Mouse (Mus musculus) spleen, postnatal 4 days (tissue): ENCODE measurements around the gene Fam118a.
"Not testable (repeated sequence)": the region's sequence is repeated elsewhere in the genome, so short reads cannot be mapped to it uniquely, and the experiment has no call there.

Experiments
- DNase-seq, 2 experiments: peaks; one replicate each; pipeline ENCODE4 v3.0.0; 2022; ENCODE audit warnings: low spot score in 2 of 2

The Fam118a gene

GRCm38 (mm10) chr15:85028648-85029047 lies at the start of gene Fam118a:
Gene Fam118a (plus strand): TSS chr15:85028948.
- DNase-seq = not testable (repeated sequence)

- DNase-seq = no peak
Measured at GRCm38 (mm10) chr15:84981609-84982313, 47.0 kb upstream of the Fam118a start.

- no peak for DNase-seq
Measured at GRCm38 (mm10) chr15:84982888-84983287, 45.9 kb upstream of the Fam118a start.

- no peak for DNase-seq
Measured at GRCm38 (mm10) chr15:84983721-84984120, 45.0 kb upstream of the Fam118a start.

- no peak for DNase-seq
Measured at GRCm38 (mm10) chr15:84985516-84986160, 43.1 kb upstream of the Fam118a start.

DNA sequence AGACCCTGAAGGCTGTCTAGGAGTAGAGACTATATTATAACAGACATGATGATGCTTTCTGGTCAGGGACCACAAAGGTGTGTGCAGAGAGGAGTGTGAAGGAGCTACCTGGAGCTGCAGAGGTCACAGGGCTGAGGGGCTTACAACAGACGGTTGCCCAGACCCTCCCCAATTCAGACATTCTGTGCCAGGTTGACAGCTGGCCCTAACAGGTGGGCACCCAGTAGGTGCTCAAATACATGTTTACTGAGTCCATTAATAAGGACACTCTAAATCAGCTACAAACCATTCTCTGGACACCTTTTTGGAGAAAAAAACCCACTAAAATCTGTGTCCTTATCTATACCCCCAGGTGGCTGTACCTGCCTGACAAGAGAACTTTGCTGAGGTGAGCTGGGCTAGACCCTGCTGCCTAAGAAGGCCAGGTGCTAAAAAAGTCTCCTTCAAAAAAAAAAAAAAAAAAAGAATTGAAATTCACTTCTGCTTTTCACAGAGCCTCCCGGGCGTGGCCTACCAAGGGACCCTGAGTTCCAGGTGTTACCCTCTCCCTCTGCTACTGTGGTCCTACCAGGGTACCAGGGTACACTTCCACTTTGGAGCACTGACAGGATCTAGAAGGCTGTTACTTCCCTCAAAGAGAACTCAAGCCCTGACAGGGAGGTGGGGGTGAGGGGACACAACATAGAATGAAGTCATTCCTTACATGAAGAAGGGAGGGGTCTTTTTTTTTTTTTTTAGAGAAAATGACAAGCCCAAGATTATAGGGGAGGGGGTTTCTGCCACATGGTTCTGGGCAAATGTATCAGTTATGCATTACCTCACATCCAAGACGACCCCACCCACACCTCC lies 42.4 kb upstream of the Fam118a start:
- peak in 1 of 2 experiments; percentile 32 for DNase-seq

DNA sequence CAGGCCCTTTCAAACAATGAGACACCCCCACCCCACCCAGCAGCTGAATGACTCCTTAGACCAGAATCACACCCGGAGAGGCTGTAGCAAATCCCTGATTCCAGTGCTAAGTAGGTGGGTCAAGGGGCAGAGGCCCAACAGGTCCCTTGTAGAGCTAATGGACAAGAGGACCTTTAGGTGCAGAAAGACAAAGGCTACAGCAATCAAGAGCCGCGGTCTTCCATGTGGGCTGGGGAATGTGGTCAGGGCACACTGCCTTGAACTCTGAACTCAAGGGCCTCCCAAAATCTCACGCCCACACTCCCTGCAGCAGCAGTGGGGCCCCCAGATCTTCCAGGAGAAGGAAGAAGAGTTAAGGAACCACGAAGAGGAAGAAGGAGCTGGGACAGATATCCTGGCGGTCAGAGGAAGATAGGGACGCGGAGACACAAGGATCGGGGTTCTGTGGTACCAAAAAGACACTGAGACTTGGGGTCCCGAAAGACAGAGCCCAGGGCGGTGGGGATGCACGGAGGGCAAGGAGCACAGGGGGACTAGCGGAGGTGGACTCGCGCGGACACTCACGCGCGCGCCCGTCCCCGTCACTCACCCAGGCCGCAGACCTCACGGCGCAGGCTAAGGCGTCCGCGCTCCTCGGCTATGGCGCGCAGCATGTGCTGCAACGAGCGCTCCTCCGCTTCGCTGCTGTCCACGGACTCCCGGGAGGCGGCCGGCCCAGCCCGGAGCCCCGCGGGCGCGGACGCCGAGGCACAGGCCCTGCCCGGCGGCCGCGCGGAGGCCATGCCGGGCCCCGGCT lies 41.5 kb upstream of the Fam118a start:
- peak; percentile 41 to 77 for DNase-seq

- peak; percentile 87 to 91 for DNase-seq
Measured at GRCm38 (mm10) chr15:84987874-84988825, 40.6 kb upstream of the Fam118a start, which contains the start of gene 5031439G07Rik. Gene 5031439G07Rik (minus strand): TSS chr15:84988551.

DNA sequence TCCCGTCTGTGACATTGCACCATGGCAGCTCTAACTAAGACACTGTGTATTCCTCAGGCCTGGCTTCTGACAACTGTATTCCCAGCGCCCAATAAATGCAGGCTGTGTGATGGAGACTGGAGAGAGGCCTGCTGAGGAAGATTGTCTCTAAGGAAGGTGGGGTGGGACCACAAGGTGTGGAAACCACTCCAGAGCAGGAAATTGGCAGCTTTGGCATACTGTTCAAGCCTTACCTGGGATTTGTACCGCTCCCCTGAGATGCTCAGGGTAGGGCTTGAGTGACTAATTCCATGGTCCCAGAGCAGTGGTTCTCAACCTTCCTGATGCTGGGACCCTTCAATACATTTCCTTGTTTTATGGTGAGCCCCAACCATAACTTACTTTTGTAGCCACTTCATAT lies 39.6 kb upstream of the Fam118a start:
- DNase-seq = no peak

GRCm38 (mm10) chr15:84989771-84990170 lies 39.0 kb upstream of the Fam118a start:
- DNase-seq = no peak

- DNase-seq = no peak
Measured at GRCm38 (mm10) chr15:84994498-84994897, 34.2 kb upstream of the Fam118a start.

DNA sequence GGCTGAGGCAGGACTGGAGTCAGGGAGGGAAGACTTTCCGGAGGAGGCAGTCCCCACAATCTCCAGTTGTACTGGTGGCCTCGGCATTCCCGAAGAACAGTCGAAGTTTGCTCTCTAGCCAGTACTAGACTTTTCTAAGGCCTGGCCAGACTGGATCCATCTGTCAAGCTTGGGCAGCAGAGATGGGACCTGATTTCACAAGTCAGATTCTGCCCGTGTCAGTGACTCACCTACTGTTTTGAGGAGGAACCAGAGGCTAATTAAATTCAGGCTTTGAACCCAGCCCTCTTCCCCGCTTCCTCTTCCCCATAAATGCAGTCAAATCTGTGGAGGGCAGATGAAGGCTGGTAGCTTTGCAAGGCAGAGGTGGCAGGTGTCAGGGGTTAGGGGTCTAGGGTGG lies 33.7 kb upstream of the Fam118a start:
- no peak for DNase-seq

DNA sequence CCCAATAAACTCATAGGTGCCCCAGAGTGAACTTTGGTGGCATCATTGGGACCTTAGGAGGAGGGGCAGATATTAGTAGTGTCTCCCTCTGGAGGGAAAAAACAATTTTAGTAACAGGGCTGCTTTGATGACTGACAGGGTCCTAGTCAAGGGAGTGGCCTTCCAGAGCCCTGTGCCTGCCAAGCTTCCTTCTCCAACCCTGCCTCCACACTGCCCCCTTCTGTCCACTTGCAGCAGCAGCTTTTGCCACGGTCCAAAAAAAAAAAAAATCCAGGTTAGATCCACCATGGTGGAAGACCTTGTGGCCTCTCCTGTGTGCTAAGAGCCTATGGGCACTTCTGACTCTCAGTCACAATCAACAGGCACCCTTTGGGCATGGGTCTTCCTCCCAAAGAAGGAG lies 32.8 kb upstream of the Fam118a start:
- DNase-seq = peak; percentile 66 to 86

GRCm38 (mm10) chr15:84997768-84998454 lies 30.8 kb upstream of the Fam118a start:
- no peak for DNase-seq

GRCm38 (mm10) chr15:84999911-85000310 lies 28.8 kb upstream of the Fam118a start:
- no peak for DNase-seq

GRCm38 (mm10) chr15:85000984-85001982 lies 27.5 kb upstream of the Fam118a start:
- DNase-seq = peak; percentile 72 to 91

DNA sequence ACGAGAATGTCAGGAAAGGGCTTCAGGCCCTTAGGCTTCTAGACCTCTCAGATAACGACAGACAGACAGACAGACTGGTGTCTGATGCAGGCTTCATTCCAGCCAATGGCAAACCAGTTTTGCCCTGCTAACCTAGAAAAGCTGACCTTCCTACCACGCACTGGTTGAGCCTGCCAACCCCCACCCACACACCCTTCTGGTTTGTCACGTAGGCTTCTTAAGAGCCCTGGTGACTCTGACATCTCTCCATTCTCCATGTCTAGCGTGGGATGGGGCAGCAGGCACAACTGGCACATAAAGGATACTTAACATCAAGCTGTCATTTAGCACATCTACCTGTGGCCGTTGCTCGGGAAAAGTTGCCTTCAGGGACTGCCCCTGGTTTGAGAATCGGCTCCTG lies 19.1 kb upstream of the Fam118a start:
- DNase-seq = no peak

- no peak for DNase-seq
Measured at GRCm38 (mm10) chr15:85011895-85012661, 16.7 kb upstream of the Fam118a start.
